Mouse (Mus musculus): ENCODE measurements around the gene Srpk1. TPM values are rescaled to one million over a fixed set of nuclear protein-coding genes. Genes with fewer than 3 reads are reported as not detected.
A peak's percentile ranks its signal among the peaks of the same experiment; 100 is the strongest.

Gene Srpk1
- 101 and 125 TPM in 2 replicates for polyA plus RNA-seq (2014; fragmentation: Nextera tagmentation; extraction: Ambion mirVana)

GRCm38 (mm10) chr17:28622300-28622759 is at the start of gene Srpk1:
TSS of gene Srpk1 (minus strand) at chr17:28622709.
- ATAC-seq (ENCODE audit: low FRiP score, low TSS enrichment) (peak; percentile 96), DNase-seq (peak; percentile 98)
- Histone ChIP-seq H3K36me3 (ENCODE audit: control insufficient read depth, insufficient read depth, low read length) (peaks cover 10% of the 10 kb centered on the region), H3K4me2 (ENCODE audit: low read length) (peak within 1 kb of the TSS; percentile 62), H3K27me3 (ENCODE audit: control insufficient read depth, insufficient read depth, low read length) (no peaks in the 10 kb centered on the region), H3K9me3 (ENCODE audit: control insufficient read depth, low read length) (no peaks in the 10 kb centered on the region), H3K4me1 (ENCODE audit: control insufficient read depth, insufficient read depth, low read length) (peaks cover 16% of the 10 kb centered on the region), H3K4me3 (replicated peaks; ENCODE audit: low read depth, low read length) (peak within 1 kb of the TSS; percentile 98), H3K27ac (replicated peaks; ENCODE audit: low read depth, low read length) (peak within 1 kb of the TSS; percentile 89), H3K9ac (replicated peaks; ENCODE audit: low read length) (peak within 1 kb of the TSS; percentile 94)
- under 1% methylated on average over 51 of the region's 53 CpGs for WGBS

GRCm38 (mm10) chr17:28659564-28659963 is 37.1 kb upstream of the Srpk1 start:
- DNase-seq (peak; percentile 8), ATAC-seq (ENCODE audit: low FRiP score, low TSS enrichment) (no peak)
- no peak overlapping the region for H3K4me2 ChIP-seq (ENCODE audit: low read length)
- H3K9ac ChIP-seq (replicated peaks; ENCODE audit: low read length): no peak overlapping the region
- H3K27me3 ChIP-seq (ENCODE audit: control insufficient read depth, insufficient read depth, low read length): no peaks in the 10 kb centered on the region
- no peaks in the 10 kb centered on the region for H3K36me3 ChIP-seq (ENCODE audit: control insufficient read depth, insufficient read depth, low read length)
- no peaks in the 10 kb centered on the region for H3K9me3 ChIP-seq (ENCODE audit: control insufficient read depth, low read length)
- 0 out of 2 replicates have a peak, but pooled peaks cover 3% of the 10 kb centered on the region for H3K4me1 ChIP-seq (ENCODE audit: control insufficient read depth, insufficient read depth, low read length)
- H3K4me3 ChIP-seq (replicated peaks; ENCODE audit: low read depth, low read length): no peak overlapping the region
- WGBS: 48% methylated on average over 6 of the region's 6 CpGs
- H3K27ac ChIP-seq (replicated peaks; ENCODE audit: low read depth, low read length): no peak overlapping the region

DNA sequence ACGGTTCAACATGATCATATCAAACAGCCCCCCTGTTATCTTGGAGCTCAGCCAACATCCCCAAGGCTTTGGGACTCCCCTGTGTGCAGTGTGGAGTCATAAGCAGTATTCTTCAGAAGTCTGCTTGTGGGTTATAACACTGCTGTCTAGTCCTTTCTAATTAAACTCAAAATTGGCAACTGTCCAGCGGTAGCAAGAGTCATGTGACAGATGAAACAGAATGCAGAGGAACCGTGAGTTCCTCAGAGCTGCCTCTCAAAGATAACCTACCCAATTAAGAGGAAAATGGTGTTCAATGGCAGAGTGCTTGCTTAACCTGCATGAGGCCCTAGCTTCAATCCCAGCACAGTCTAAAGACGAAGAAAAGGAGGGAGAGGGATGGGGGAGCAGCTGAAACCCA is 35.4 kb upstream of the Srpk1 start:
- H3K9ac ChIP-seq (replicated peaks; ENCODE audit: low read length): no peak overlapping the region
- 27% methylated on average over 4 of the region's 4 CpGs for WGBS
- DNase-seq (peak; percentile 89), ATAC-seq (ENCODE audit: low FRiP score, low TSS enrichment) (peak; percentile 75; the same call in 1 of the 2 replicates)
- H3K27ac ChIP-seq (replicated peaks; ENCODE audit: low read depth, low read length): peak overlapping the region; percentile 72
- no peaks in the 10 kb centered on the region for H3K36me3 ChIP-seq (ENCODE audit: control insufficient read depth, insufficient read depth, low read length)
- H3K4me2 ChIP-seq (ENCODE audit: low read length): no peak overlapping the region
- H3K4me1 ChIP-seq (ENCODE audit: control insufficient read depth, insufficient read depth, low read length): 0 out of 2 replicates have a peak, but pooled peaks cover 3% of the 10 kb centered on the region
- no peaks in the 10 kb centered on the region for H3K27me3 ChIP-seq (ENCODE audit: control insufficient read depth, insufficient read depth, low read length)
- H3K9me3 ChIP-seq (ENCODE audit: control insufficient read depth, low read length): no peaks in the 10 kb centered on the region
- no peak overlapping the region for H3K4me3 ChIP-seq (replicated peaks; ENCODE audit: low read depth, low read length)

GRCm38 (mm10) chr17:28650268-28650667 is 27.8 kb upstream of the Srpk1 start:
- ATAC-seq (ENCODE audit: low FRiP score, low TSS enrichment) (no peak), DNase-seq (no peak)
- no peak overlapping the region for H3K9ac ChIP-seq (replicated peaks; ENCODE audit: low read length)
- no peaks in the 10 kb centered on the region for H3K9me3 ChIP-seq (ENCODE audit: control insufficient read depth, low read length)
- no peak overlapping the region for H3K4me3 ChIP-seq (replicated peaks; ENCODE audit: low read depth, low read length)
- no peaks in the 10 kb centered on the region for H3K36me3 ChIP-seq (ENCODE audit: control insufficient read depth, insufficient read depth, low read length)
- no peaks in the 10 kb centered on the region for H3K4me1 ChIP-seq (ENCODE audit: control insufficient read depth, insufficient read depth, low read length)
- WGBS: 68% methylated on average over 3 of the region's 3 CpGs
- H3K27me3 ChIP-seq (ENCODE audit: control insufficient read depth, insufficient read depth, low read length): no peaks in the 10 kb centered on the region
- H3K4me2 ChIP-seq (ENCODE audit: low read length): no peak overlapping the region
- no peak overlapping the region for H3K27ac ChIP-seq (replicated peaks; ENCODE audit: low read depth, low read length)

DNA sequence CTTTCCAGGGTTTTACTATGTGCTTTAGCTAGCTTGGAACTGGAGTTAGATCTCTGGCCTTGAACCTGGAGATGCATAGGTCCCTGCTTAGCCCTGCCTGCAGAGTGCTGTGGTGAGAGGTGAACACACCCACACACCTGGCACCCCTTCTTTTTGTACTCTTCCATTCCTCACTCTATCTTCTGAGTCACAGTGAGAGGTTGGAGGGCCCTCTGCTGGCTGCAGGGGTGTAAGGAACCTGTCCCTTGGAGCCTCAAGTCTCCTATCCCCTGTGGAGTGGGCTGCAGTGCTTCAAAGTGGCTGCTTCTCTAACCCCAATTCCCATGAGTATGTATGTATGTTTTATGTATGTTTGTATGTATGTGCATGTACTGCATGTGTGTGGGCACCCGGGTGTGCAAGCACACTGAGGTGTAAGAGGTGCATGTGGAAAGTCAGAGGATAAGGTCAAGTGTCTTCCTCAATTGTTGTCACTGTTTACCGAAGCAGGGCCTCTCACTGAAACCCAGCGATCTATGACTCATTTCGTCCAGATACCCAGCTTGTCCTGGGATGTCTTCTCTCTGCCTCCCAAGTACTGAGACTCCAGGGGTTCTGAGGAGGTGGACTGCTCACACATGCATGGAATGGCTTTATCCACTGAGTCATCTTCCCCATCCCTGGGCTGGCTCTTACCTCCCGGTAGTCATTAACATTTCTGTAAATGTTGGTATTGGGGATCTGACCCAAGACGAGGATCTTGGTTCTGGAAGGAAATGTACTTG is 26.3 kb upstream of the Srpk1 start:
- peak; percentile 48 for DNase-seq
- 50% methylated on average over 6 of the region's 6 CpGs for WGBS
- no peaks in the 10 kb centered on the region for H3K9me3 ChIP-seq (ENCODE audit: control insufficient read depth, low read length)

GRCm38 (mm10) chr17:28646221-28646620 is 23.7 kb upstream of the Srpk1 start:
- Histone ChIP-seq H3K4me3 (replicated peaks; ENCODE audit: low read depth, low read length) (no peak overlapping the region), H3K9me3 (ENCODE audit: control insufficient read depth, low read length) (no peaks in the 10 kb centered on the region), H3K36me3 (ENCODE audit: control insufficient read depth, insufficient read depth, low read length) (no peaks in the 10 kb centered on the region), H3K27me3 (ENCODE audit: control insufficient read depth, insufficient read depth, low read length) (no peaks in the 10 kb centered on the region), H3K4me1 (ENCODE audit: control insufficient read depth, insufficient read depth, low read length) (no peaks in the 10 kb centered on the region), H3K27ac (replicated peaks; ENCODE audit: low read depth, low read length) (no peak overlapping the region), H3K4me2 (ENCODE audit: low read length) (no peak overlapping the region), H3K9ac (replicated peaks; ENCODE audit: low read length) (no peak overlapping the region)
- DNase-seq (no peak), ATAC-seq (ENCODE audit: low FRiP score, low TSS enrichment) (no peak)
- 68% methylated on average over 3 of the region's 3 CpGs for WGBS

More for the DNA sequence above, 26.3 kb upstream of the Srpk1 start:
- H3K27ac ChIP-seq (replicated peaks; ENCODE audit: low read depth, low read length): no peak overlapping the region
- no peaks in the 10 kb centered on the region for H3K36me3 ChIP-seq (ENCODE audit: control insufficient read depth, insufficient read depth, low read length)
- H3K4me1 ChIP-seq (ENCODE audit: control insufficient read depth, insufficient read depth, low read length): no peaks in the 10 kb centered on the region
- ATAC-seq (ENCODE audit: low FRiP score, low TSS enrichment): no peak
- no peaks in the 10 kb centered on the region for H3K27me3 ChIP-seq (ENCODE audit: control insufficient read depth, insufficient read depth, low read length)
- no peak overlapping the region for H3K9ac ChIP-seq (replicated peaks; ENCODE audit: low read length)
- H3K4me3 ChIP-seq (replicated peaks; ENCODE audit: low read depth, low read length): no peak overlapping the region
- no peak overlapping the region for H3K4me2 ChIP-seq (ENCODE audit: low read length)

DNA sequence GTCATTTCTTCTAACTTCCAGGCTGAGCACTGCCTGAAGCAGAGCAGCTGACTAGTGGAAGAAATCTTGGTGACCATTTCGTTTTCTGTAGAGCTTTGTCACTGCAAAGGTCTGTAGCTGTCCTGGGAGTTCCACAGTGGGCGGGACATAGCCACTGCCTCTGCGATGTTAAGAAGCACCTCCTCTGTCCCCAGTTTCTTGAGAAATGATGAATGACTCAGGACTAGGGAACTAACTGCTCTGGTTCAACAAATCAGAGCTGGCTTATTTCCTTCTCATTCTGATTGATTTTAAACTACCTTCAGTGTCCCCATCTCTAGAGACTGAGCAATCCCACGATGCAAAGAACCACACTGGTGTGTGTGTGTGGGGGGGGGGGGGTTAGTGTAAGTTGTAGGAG is 21.6 kb upstream of the Srpk1 start:
- Histone ChIP-seq H3K4me3 (replicated peaks; ENCODE audit: low read depth, low read length) (no peak overlapping the region), H3K27ac (replicated peaks; ENCODE audit: low read depth, low read length) (no peak overlapping the region), H3K27me3 (ENCODE audit: control insufficient read depth, insufficient read depth, low read length) (no peaks in the 10 kb centered on the region), H3K36me3 (ENCODE audit: control insufficient read depth, insufficient read depth, low read length) (no peaks in the 10 kb centered on the region), H3K4me2 (ENCODE audit: low read length) (no peak overlapping the region), H3K4me1 (ENCODE audit: control insufficient read depth, insufficient read depth, low read length) (no peaks in the 10 kb centered on the region), H3K9ac (replicated peaks; ENCODE audit: low read length) (no peak overlapping the region), H3K9me3 (ENCODE audit: control insufficient read depth, low read length) (no peaks in the 10 kb centered on the region)
- ATAC-seq (ENCODE audit: low FRiP score, low TSS enrichment): no peak
- no peak for DNase-seq
- 51% methylated on average over 4 of the region's 4 CpGs for WGBS

DNA sequence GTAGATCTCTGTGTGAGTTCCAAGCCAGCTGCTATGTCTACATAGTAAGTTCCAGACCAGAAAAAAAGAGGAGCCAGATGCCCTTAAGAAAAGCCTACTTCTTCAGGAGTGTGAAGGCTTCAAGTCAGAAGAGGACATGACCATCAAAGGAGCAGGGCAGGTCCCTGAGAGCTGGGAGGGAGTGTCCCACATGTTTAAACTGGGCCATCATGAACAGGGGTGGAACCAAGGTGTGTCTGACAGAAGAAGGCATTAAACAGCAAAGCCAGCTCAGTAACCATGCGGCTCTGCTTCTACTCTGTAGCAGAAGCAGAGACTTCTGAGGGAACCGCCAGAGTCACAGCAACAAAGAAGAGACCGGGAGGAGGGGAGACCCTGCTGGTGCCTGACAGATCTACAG is 21.2 kb upstream of the Srpk1 start:
- no peak for DNase-seq
- H3K4me3 ChIP-seq (replicated peaks; ENCODE audit: low read depth, low read length): no peak overlapping the region
- no peak overlapping the region for H3K9ac ChIP-seq (replicated peaks; ENCODE audit: low read length)
- H3K4me2 ChIP-seq (ENCODE audit: low read length): no peak overlapping the region
- 29% methylated on average over 3 of the region's 3 CpGs for WGBS
- H3K36me3 ChIP-seq (ENCODE audit: control insufficient read depth, insufficient read depth, low read length): no peaks in the 10 kb centered on the region
- ATAC-seq (ENCODE audit: low FRiP score, low TSS enrichment): no peak
- H3K9me3 ChIP-seq (ENCODE audit: control insufficient read depth, low read length): no peaks in the 10 kb centered on the region
- H3K27me3 ChIP-seq (ENCODE audit: control insufficient read depth, insufficient read depth, low read length): no peaks in the 10 kb centered on the region
- H3K4me1 ChIP-seq (ENCODE audit: control insufficient read depth, insufficient read depth, low read length): no peaks in the 10 kb centered on the region
- H3K27ac ChIP-seq (replicated peaks; ENCODE audit: low read depth, low read length): no peak overlapping the region

GRCm38 (mm10) chr17:28640113-28640512 is 17.6 kb upstream of the Srpk1 start:
- Histone ChIP-seq H3K4me2 (ENCODE audit: low read length) (no peak overlapping the region), H3K36me3 (ENCODE audit: control insufficient read depth, insufficient read depth, low read length) (no peaks in the 10 kb centered on the region), H3K9ac (replicated peaks; ENCODE audit: low read length) (no peak overlapping the region), H3K4me1 (ENCODE audit: control insufficient read depth, insufficient read depth, low read length) (no peaks in the 10 kb centered on the region), H3K4me3 (replicated peaks; ENCODE audit: low read depth, low read length) (no peak overlapping the region), H3K9me3 (ENCODE audit: control insufficient read depth, low read length) (no peaks in the 10 kb centered on the region), H3K27me3 (ENCODE audit: control insufficient read depth, insufficient read depth, low read length) (no peaks in the 10 kb centered on the region), H3K27ac (replicated peaks; ENCODE audit: low read depth, low read length) (no peak overlapping the region)
- 84% methylated on average over 3 of the region's 3 CpGs for WGBS
- ATAC-seq (ENCODE audit: low FRiP score, low TSS enrichment): no peak
- DNase-seq: no peak
